In genomic region chr9:30212471-30213075, GRCm38 (mm10) we compare ENCODE assay signal across 19 mouse cellular contexts.
A peak's percentile ranks its signal among the peaks of the same experiment; 100 is the strongest.
DNase-seq lines count a peak whose midpoint lies in the region; ATAC-seq lines count a peak whose summit lies in the region.
"Had no signal": no experiment of that assay in that cellular context is flagged by ENCODE, and none has a peak within 500 bp of the region (broad histone marks: within the 10 kb centered on the region; RNA-seq: fewer than 3 reads in every experiment).

No protein-coding gene starts in this region.

- H3K4me1 ChIP-seq in hindbrain, embryonic 12.5 days, result peaks cover 14% of the 10 kb centered on the region
- H3K4me1 ChIP-seq: forebrain, embryonic 12.5 days had no signal

- H3K36me3 ChIP-seq in hindbrain, embryonic 12.5 days, result no peaks in the 10 kb centered on the region
- H3K36me3 ChIP-seq: forebrain, embryonic 12.5 days; neural tube, embryonic 12.5 days had no signal

- no peak for ATAC-seq in hindbrain, embryonic 12.5 days (ENCODE audit: low FRiP score)
- ATAC-seq: intestine, embryonic 16.5 days; midbrain, embryonic 16.5 days had no signal

- no peak overlapping the region for H3K9ac ChIP-seq in hindbrain, embryonic 12.5 days
- H3K9ac ChIP-seq: forebrain, embryonic 12.5 days; hindbrain, embryonic 14.5 days; neural tube, embryonic 12.5 days had no signal

- H3K27me3 ChIP-seq in hindbrain, embryonic 12.5 days, result no peaks in the 10 kb centered on the region
- H3K27me3 ChIP-seq: forebrain, embryonic 12.5 days; neural tube, embryonic 12.5 days had no signal

- no peak overlapping the region for H3K4me3 ChIP-seq in hindbrain, embryonic 12.5 days
- H3K4me3 ChIP-seq: forebrain, embryonic 12.5 days; neural tube, embryonic 12.5 days had no signal

- 86% methylated on average over 3 of the region's 3 CpGs for WGBS in hindbrain, embryonic 12.5 days

- DNase-seq in right cerebral cortex, adult 18-20 months, result peak; percentile 88
- no peak for DNase-seq in right cerebral cortex, postnatal 4 days
- DNase-seq in layer of hippocampus, adult 9-10 months (ENCODE audit: low spot score), result peak; percentile 52
- peak; percentile 57 to 83 for DNase-seq in left cerebral cortex, postnatal 14 days (ENCODE audit: low spot score in 2 of 2)
- no peak for DNase-seq in cerebellum, postnatal 25 days
- no peak for DNase-seq in testis, postnatal 10 days (ENCODE audit: low spot score)
- DNase-seq in kidney, adult 8-10 months, result no peak
- DNase-seq: B cell, adult 2 months; cerebellum, adult 18-20 months; embryo, embryonic 11 days; heart, postnatal 10 days had no signal

- H3K9me3 ChIP-seq in hindbrain, embryonic 12.5 days (replicated peaks), result no peaks in the 10 kb centered on the region
- H3K9me3 ChIP-seq: forebrain, embryonic 12.5 days; neural tube, embryonic 12.5 days had no signal

- no peak overlapping the region for H3K4me2 ChIP-seq in hindbrain, embryonic 12.5 days (replicated peaks)
- H3K4me2 ChIP-seq: forebrain, embryonic 12.5 days; hindbrain, embryonic 14.5 days; neural tube, embryonic 12.5 days had no signal

- H3K27ac ChIP-seq in hindbrain, embryonic 12.5 days, result no peak overlapping the region
- H3K27ac ChIP-seq: forebrain, embryonic 12.5 days; hindbrain, embryonic 14.5 days; kidney, postnatal 0 days; macrophage; neural tube, embryonic 12.5 days had no signal

- intact Hi-C loops in left cerebral cortex, postnatal 14 days (cut with DNase I), result no loop called here

Comparison
In these comparisons a context has a peak if more than half of its experiments do, and no peak if none do; other contexts are left out.
1. DNase-seq: peak in right cerebral cortex, adult 18-20 months (single experiment), layer of hippocampus, adult 9-10 months (single experiment) and left cerebral cortex, postnatal 14 days (2 of 2); none in right cerebral cortex, postnatal 4 days (single experiment), cerebellum, postnatal 25 days (0 of 2), testis, postnatal 10 days (single experiment) and kidney, adult 8-10 months (0 of 2).